Mouse (Mus musculus) ES-E14 (cell line): ENCODE measurements around the gene Scfd2. TPM values are rescaled to one million over a fixed set of nuclear protein-coding genes. Genes with fewer than 3 reads are reported as not detected.
A peak's percentile ranks its signal among the peaks of the same experiment; 100 is the strongest.

ENCODE experiments used
- DNase-seq: peaks from one replicate; pipeline ENCODE4 v3.0.0-alpha.2; 2013; ENCODE audit warnings: low read depth, low spot score
- H3K27ac ChIP-seq: 2 replicates; pipeline ENCODE4 v1.5.1; 2012; ENCODE audit warnings: low read depth, mild to moderate bottlenecking, low read length, moderate library complexity, mixed read lengths; ENCODE audit not compliant: poor library complexity, insufficient read depth, severe bottlenecking
- H3K36me3 ChIP-seq: 2 replicates; pipeline ENCODE4 v1.6.1; 2012; ENCODE audit warnings: mild to moderate bottlenecking, low read length, moderate library complexity, mixed read lengths; ENCODE audit not compliant: control insufficient read depth, poor library complexity, insufficient read depth, severe bottlenecking
- H3K4me1 ChIP-seq, 2 experiments: fragments of 150-350 bp in 1 of 2; sonication (generic) in 1 of 2; 2 replicates each; pipeline ENCODE4 v1.6.1; 2012; ENCODE audit warnings: low read length in 2 of 2, mild to moderate bottlenecking in 1 of 2, mixed read lengths in 1 of 2; ENCODE audit not compliant: control insufficient read depth in 2 of 2, insufficient read depth in 2 of 2, poor library complexity in 1 of 2
- H3K4me3 ChIP-seq, 2 experiments: fragments of 150-350 bp in 1 of 2; sonication (generic) in 1 of 2; 2 replicates each; pipeline ENCODE4 v1.5.1; 2012; ENCODE audit warnings: low read length in 2 of 2, low read depth in 1 of 2, mild to moderate bottlenecking in 1 of 2, mixed read lengths in 1 of 2; ENCODE audit not compliant: insufficient read depth in 1 of 2, poor library complexity in 1 of 2, severe bottlenecking in 1 of 2
- H3K9ac ChIP-seq: 2 replicates; pipeline ENCODE4 v1.6.1; 2012; ENCODE audit warnings: low read depth, mild to moderate bottlenecking, low read length, mixed read lengths; ENCODE audit not compliant: poor library complexity, insufficient read depth, severe bottlenecking
- H3K9me3 ChIP-seq: fragments of 150-350 bp; sonication (generic); 2 replicates; pipeline ENCODE4 v1.6.1; 2012; ENCODE audit warnings: low read depth, mild to moderate bottlenecking, low read length; ENCODE audit not compliant: control insufficient read depth, insufficient read depth
- CHD2 ChIP-seq: IDR thresholded peaks from 2 replicates; pipeline ENCODE4 v1.6.1; 2014; ENCODE audit warnings: mild to moderate bottlenecking, low read depth, low read length, inconsistent platforms
- HCFC1 ChIP-seq: IDR thresholded peaks from 2 replicates; pipeline ENCODE4 v1.6.1; 2012; ENCODE audit warnings: low read length, inconsistent platforms, borderline replicate concordance; ENCODE audit not compliant: insufficient read depth
- MAFK ChIP-seq: IDR thresholded peaks from 2 replicates; pipeline ENCODE4 v1.6.1; 2014; ENCODE audit warnings: mild to moderate bottlenecking, low read depth, low read length, inconsistent platforms; ENCODE audit not compliant: insufficient read depth
- ZC3H11A ChIP-seq: IDR thresholded peaks from 2 replicates; pipeline ENCODE4 v1.6.1; 2012; ENCODE audit warnings: low read depth, mild to moderate bottlenecking, inconsistent platforms, low read length, borderline replicate concordance
- ZNF384 ChIP-seq: IDR thresholded peaks from 2 replicates; pipeline ENCODE4 v1.6.1; 2012; ENCODE audit warnings: low read depth, low read length, inconsistent platforms
- in situ Hi-C, 2 experiments: fragments of 600-800 bp; cut with MboI; formaldehyde crosslinking; loops; one replicate each; pipeline ENCODE4 v1.15.1; 2025; ENCODE audit warnings: low sequenced_read_pairs in 2 of 2, inconsistent platforms in 1 of 2; ENCODE audit not compliant: unreplicated experiment in 2 of 2
- total RNA-seq: library from RNA; depleted of rRNA; stranded (reverse); fragments of 300-350 nt; gene quantifications from 2 replicates; pipeline ENCODE4 v1.2.3, GENCODE M21; 2012

The Scfd2 gene
- total RNA-seq, 1 experiment: 25.8 TPM

DNA sequence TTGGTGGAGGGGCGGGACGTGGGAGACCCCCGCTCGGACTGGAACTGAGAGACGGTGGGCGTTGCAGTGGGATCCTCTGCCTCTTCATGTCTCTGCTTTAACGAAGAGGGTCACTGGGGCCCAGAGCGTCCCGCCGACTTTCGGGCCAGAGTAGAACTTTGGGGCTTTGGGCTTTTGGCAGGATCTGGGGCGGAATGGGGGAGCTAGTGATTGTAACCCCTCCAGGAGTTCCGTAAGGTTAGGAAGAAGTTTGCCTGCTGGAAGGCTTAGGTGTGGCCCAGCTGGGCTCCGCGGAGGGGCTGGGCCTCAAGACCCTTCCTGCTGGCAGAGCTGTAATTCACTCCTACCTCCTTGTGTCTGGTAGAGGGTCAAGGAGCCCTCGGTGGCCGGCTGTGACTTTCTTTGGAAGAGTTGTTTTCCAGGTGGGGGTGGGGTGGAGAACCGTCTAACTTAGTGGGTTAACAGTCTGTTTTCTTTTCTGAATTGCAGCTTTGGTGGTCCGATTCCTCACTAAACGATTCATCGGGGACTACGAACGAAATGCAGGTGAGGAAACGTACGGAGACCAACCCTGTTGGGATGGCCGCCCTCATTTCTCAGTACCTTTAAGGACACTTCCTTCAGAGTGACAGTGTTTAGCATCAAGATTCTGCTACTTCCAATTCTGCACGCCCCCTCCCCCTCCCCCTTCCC is 335.8 kb downstream of the Scfd2 start:
- H3K4me3 ChIP-seq: peak overlapping the region; percentile 92
- 0 out of 2 replicates have a peak overlapping the region, but pooled peaks have one; percentile 8 for H3K27ac ChIP-seq
- H3K36me3 ChIP-seq: peaks cover 21% of the 10 kb centered on the region
- H3K9ac ChIP-seq: peak overlapping the region; percentile 86
- peaks cover 0 to 6% of the 10 kb centered on the region in 2 experiments; a peak in 1 of 4 replicates for H3K4me1 ChIP-seq
- H3K9me3 ChIP-seq: no peaks in the 10 kb centered on the region
- no peak for DNase-seq
- TF ChIP-seq ZC3H11A: no peak
- no peak for TF ChIP-seq HCFC1
- TF ChIP-seq CHD2: no peak
- no peak for TF ChIP-seq MAFK
- no peak for TF ChIP-seq ZNF384
- in situ Hi-C loops: no loop called here

GRCm38 (mm10) chr5:74194841-74195613 is 336.5 kb downstream of the Scfd2 start, which contains the start of gene Rasl11b:
TSS of gene Rasl11b (plus strand) at chr5:74195286.
- TF ChIP-seq HCFC1 (peak; percentile 25; the same call in 1 of the 2 replicates), ZNF384 (no peak)
- Histone ChIP-seq H3K9me3 (no peaks in the 10 kb centered on the region), H3K27ac (0 out of 2 replicates have a peak within 1 kb of the TSS, but pooled peaks have one; percentile 8), H3K36me3 (peaks cover 21% of the 10 kb centered on the region), H3K9ac (peak within 1 kb of the TSS; percentile 88), H3K4me3 (peak within 1 kb of the TSS; percentile 92), H3K4me1 (peaks cover 0 to 6% of the 10 kb centered on the region in 2 experiments; a peak in 1 of 4 replicates)
- in situ Hi-C loops: no loop called here
- DNase-seq: peak; percentile 69

DNA sequence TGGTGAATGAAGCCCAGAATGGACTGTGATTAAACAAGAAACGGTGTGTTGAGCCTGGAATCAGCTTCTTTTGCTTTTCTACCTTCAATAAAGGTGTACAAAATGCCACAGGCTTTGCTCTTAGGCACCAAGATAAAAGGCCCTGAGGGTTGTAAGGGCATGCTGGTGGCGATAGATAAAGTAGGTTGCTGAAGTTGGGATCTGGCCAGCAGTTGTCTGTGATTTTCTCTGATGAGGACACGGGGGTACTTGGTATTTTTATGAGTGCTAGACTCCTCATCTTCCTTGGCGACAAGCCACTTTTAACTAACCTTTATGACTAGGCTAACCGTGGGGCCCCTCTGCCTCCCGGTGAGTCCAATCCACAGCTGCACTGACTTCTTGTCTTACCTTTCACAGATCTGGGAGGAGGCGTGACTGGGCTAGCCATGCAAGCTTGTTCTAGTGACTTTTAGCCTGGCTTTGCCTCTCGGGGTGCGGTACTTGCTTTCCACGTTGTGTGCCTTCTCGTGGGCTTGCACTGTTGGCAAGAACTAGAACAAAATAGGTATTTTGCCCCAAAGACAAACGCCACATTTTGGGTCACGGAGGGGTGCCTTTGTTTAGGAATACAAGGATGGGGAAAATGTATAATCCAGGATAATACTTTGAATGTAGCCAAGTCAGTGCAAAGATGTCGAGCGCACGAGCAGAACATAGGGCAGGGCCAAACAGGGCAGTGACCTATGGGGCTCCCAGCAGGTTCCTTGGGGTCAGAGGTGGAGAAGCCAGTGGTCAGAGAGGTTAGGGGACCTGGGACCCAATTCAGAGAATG is 337.3 kb downstream of the Scfd2 start:
- Histone ChIP-seq H3K36me3 (peaks cover 17% of the 10 kb centered on the region), H3K27ac (no peak overlapping the region), H3K9ac (peak overlapping the region; percentile 88), H3K4me1 (peaks cover 0 to 4% of the 10 kb centered on the region in 2 experiments; a peak in 2 of 4 replicates), H3K9me3 (no peaks in the 10 kb centered on the region), H3K4me3 (peak overlapping the region; percentile 92)
- no peak for TF ChIP-seq HCFC1
- no peak for TF ChIP-seq MAFK
- no peak for TF ChIP-seq CHD2
- no peak for TF ChIP-seq ZNF384
- in situ Hi-C loops: no loop called here
- DNase-seq: no peak

DNA sequence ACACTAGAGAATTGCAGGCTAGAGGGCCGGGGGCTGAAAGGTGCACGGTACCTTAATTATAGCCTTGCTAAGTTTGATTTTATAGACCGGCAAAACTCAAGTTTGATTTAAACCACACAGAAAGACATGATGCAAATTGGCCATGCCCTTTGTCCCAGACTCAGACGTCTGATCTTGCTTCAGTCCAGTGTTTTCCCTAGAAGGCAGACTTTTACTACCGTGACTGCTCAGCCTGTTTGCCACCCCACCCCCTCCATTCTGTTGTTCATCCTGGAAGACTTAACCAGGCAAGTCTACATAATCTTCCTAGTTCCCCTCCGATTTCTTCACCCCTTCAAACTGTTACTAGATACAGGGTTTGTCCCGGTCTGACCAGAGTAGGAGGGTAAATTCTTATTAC is 337.9 kb downstream of the Scfd2 start:
- Histone ChIP-seq H3K4me3 (no peak overlapping the region), H3K27ac (no peak overlapping the region), H3K4me1 (peaks cover 0 to 4% of the 10 kb centered on the region in 2 experiments; a peak in 2 of 4 replicates), H3K9me3 (no peaks in the 10 kb centered on the region), H3K9ac (no peak overlapping the region), H3K36me3 (peaks cover 13% of the 10 kb centered on the region)
- in situ Hi-C loops: no loop called here
- DNase-seq: no peak
- no peak for TF ChIP-seq ZNF384
- TF ChIP-seq HCFC1: no peak
- TF ChIP-seq ZC3H11A: no peak
- TF ChIP-seq CHD2: no peak
- TF ChIP-seq MAFK: no peak
